Comparison of ENCODE assay signal across 9 mouse cellular contexts in genomic region chr8:110145538-110145937, GRCm38 (mm10). TPM values are rescaled to one million over a fixed set of nuclear protein-coding genes. Genes with fewer than 3 reads are reported as not detected.
DNase-seq lines count a peak whose midpoint lies in the region; TF ChIP-seq lines count a peak whose summit lies in the region.
"Had no signal": no experiment of that assay in that cellular context is flagged by ENCODE, and none has a peak within 500 bp of the region (broad histone marks: within the 10 kb centered on the region; RNA-seq: fewer than 3 reads in every experiment).

No protein-coding gene starts in this region.

- H3K9me3 ChIP-seq in heart, embryonic 10.5 days, result no peaks in the 10 kb centered on the region
- no peaks in the 10 kb centered on the region for H3K9me3 ChIP-seq in MEL (replicated peaks; ENCODE audit: insufficient read depth, low read length)

- no peak overlapping the region for H3K9ac ChIP-seq in heart, adult 2 months (ENCODE audit: low read depth, low read length)
- H3K9ac ChIP-seq in MEL (ENCODE audit: control insufficient read depth, low read depth, low read length, poor library complexity, severe bottlenecking), result no peak overlapping the region

- H3K36me3 ChIP-seq in heart, adult 2 months (ENCODE audit: control insufficient read depth, insufficient read depth, low read length), result no peaks in the 10 kb centered on the region
- no peaks in the 10 kb centered on the region for H3K36me3 ChIP-seq in heart, embryonic 10.5 days
- H3K36me3 ChIP-seq in MEL (ENCODE audit: control insufficient read depth in 1 of 2, insufficient read depth in 2 of 2, low read length in 2 of 2), result no peaks in the 10 kb centered on the region

- H3K4me1 ChIP-seq in heart, adult 2 months (ENCODE audit: control insufficient read depth, insufficient read depth, low read length), result no peaks in the 10 kb centered on the region
- peaks cover 7% of the 10 kb centered on the region; the same call in 1 of the 2 replicates for H3K4me1 ChIP-seq in heart, embryonic 10.5 days
- no peaks in the 10 kb centered on the region for H3K4me1 ChIP-seq in MEL (ENCODE audit: control insufficient read depth in 1 of 2, insufficient read depth in 2 of 2, low read length in 2 of 2)

- no peak for TF ChIP-seq POLR2A in heart, adult 2 months (IDR thresholded peaks at IDR 0.05; ENCODE audit: insufficient read depth, low read depth, low read length)
- no peak for TF ChIP-seq POLR2A in MEL (IDR thresholded peaks at IDR 0.05; ENCODE audit: control insufficient read depth in 1 of 2, insufficient read depth in 1 of 2, low read depth in 1 of 2, low read length in 2 of 2, poor library complexity in 1 of 2)

- TF ChIP-seq EP300 in heart, adult 2 months (IDR thresholded peaks at IDR 0.05; ENCODE audit: insufficient read depth, low read depth, low read length), result no peak
- TF ChIP-seq EP300 in MEL (IDR thresholded peaks at IDR 0.05; ENCODE audit: low read depth in 1 of 2, low read length in 2 of 2), result no peak

- TF ChIP-seq CTCF in heart, adult 2 months (IDR thresholded peaks at IDR 0.05), result peak; percentile 73
- TF ChIP-seq CTCF in MEL (IDR thresholded peaks at IDR 0.05 in 2 of 3, conservative IDR thresholded peaks at IDR 0.05 in 1 of 3; ENCODE audit: control insufficient read depth in 1 of 3, insufficient read depth in 1 of 3, low read depth in 2 of 3, low read length in 3 of 3, poor library complexity in 1 of 3, severe bottlenecking in 1 of 3), result peak; percentile 71 to 78 (median 75)

- WGBS in heart, adult 2 months, result 0% methylated on average over 4 of the region's 4 CpGs
- WGBS in heart, embryonic 10.5 days, result 1% methylated on average over 4 of the region's 4 CpGs

- H3K4me3 ChIP-seq in heart, adult 2 months, result no peak overlapping the region
- no peak overlapping the region for H3K4me3 ChIP-seq in heart, embryonic 10.5 days
- H3K4me3 ChIP-seq in MEL (ENCODE audit: control insufficient read depth in 1 of 2, insufficient read depth in 1 of 2, low read depth in 2 of 2, low read length in 2 of 2), result no peak overlapping the region

- no peaks in the 10 kb centered on the region for H3K79me2 ChIP-seq in heart, adult 2 months (replicated peaks; ENCODE audit: control insufficient read depth, insufficient read depth, low read length)
- no peaks in the 10 kb centered on the region for H3K79me2 ChIP-seq in MEL (ENCODE audit: control insufficient read depth, insufficient read depth, low read length, poor library complexity)

- intact Hi-C loops in heart, adult 2 months (cut with DNase I), result loop anchor here (1.0 to 5.0 kb wide), 2 partner anchors 333 to 457 kb away; no protein-coding TSS in a partner anchor

- peak; percentile 68 for TF ChIP-seq RAD21 in MEL (IDR thresholded peaks at IDR 0.05; ENCODE audit: low read depth, low read length)

- no peak overlapping the region for H3K27ac ChIP-seq in heart, adult 2 months
- H3K27ac ChIP-seq in heart, embryonic 10.5 days, result no peak overlapping the region
- H3K27ac ChIP-seq in MEL (ENCODE audit: control insufficient read depth, low read depth, low read length), result no peak overlapping the region

- DNase-seq in heart, adult 2 months, result peak; percentile 24 to 38
- DNase-seq in heart, embryonic 10.5 days (ENCODE audit: low spot score), result no peak
- DNase-seq in MEL (ENCODE audit: low read depth, low spot score), result peak; percentile 70
- peak; percentile 63 for DNase-seq in cerebellum, adult 8-10 months
- peak; percentile 10 to 26 for DNase-seq in frontal cortex, postnatal 25 days (ENCODE audit: low spot score in 2 of 2)
- peak; percentile 39 to 75 for DNase-seq in kidney, postnatal 36 days
- DNase-seq in lung, postnatal 36 days, result peak; percentile 60
- peak; percentile 8 to 14 for DNase-seq in right cerebral cortex, postnatal 36 days (ENCODE audit: low spot score in 2 of 2)

- no peaks in the 10 kb centered on the region for H3K27me3 ChIP-seq in heart, adult 2 months (ENCODE audit: control insufficient read depth, insufficient read depth, low read length)
- H3K27me3 ChIP-seq in heart, embryonic 10.5 days (ENCODE audit: insufficient read depth, poor library complexity, severe bottlenecking), result no peaks in the 10 kb centered on the region
- no peaks in the 10 kb centered on the region for H3K27me3 ChIP-seq in MEL (ENCODE audit: control insufficient read depth in 1 of 2, insufficient read depth in 2 of 2, low read length in 2 of 2)

TF ChIP-seq in MEL, 35 proteins besides CTCF, POLR2A, EP300 and RAD21:
- TF ChIP-seq BHLHE40 (IDR thresholded peaks at IDR 0.05; ENCODE audit: borderline replicate concordance, low read depth, low read length), result no peak
- no peak for TF ChIP-seq USF1 (IDR thresholded peaks at IDR 0.05; ENCODE audit: low read depth, low read length)
- no peak for TF ChIP-seq MXI1 (IDR thresholded peaks at IDR 0.05; ENCODE audit: low read depth, low read length)
- TF ChIP-seq JUND (IDR thresholded peaks at IDR 0.05; ENCODE audit: low read depth, low read length), result no peak
- no peak for TF ChIP-seq POLR2AphosphoS5 (IDR thresholded peaks at IDR 0.05; ENCODE audit: borderline replicate concordance, low read depth, low read length)
- no peak for TF ChIP-seq ZMIZ1 (IDR thresholded peaks at IDR 0.05; ENCODE audit: low read depth, low read length)
- TF ChIP-seq RCOR1 (IDR thresholded peaks at IDR 0.05; ENCODE audit: low read depth, low read length), result no peak
- TF ChIP-seq ELF1 (IDR thresholded peaks at IDR 0.05; ENCODE audit: low read depth, low read length), result no peak
- TF ChIP-seq ZC3H11A (IDR thresholded peaks at IDR 0.05; ENCODE audit: low read depth, low read length), result peak; percentile 30; the same call in 1 of the 2 replicates
- TF ChIP-seq POLR2AphosphoS2 (IDR thresholded peaks at IDR 0.05; ENCODE audit: low read length), result no peak
- TF ChIP-seq CHD2 (IDR thresholded peaks at IDR 0.05; ENCODE audit: low read length), result no peak
- no peak for TF ChIP-seq ZKSCAN1 (IDR thresholded peaks at IDR 0.05; ENCODE audit: low read depth, low read length)
- no peak for TF ChIP-seq MAZ (IDR thresholded peaks at IDR 0.05; ENCODE audit: low read depth, low read length)
- TF ChIP-seq SMC3 (IDR thresholded peaks at IDR 0.05; ENCODE audit: low read depth, low read length), result peak; percentile 73
- TF ChIP-seq TCF12 (IDR thresholded peaks at IDR 0.05; ENCODE audit: low read depth, low read length), result 0 out of 2 replicates have a peak, but pooled peaks have one; percentile 16
- no peak for TF ChIP-seq ZNF384 (IDR thresholded peaks at IDR 0.05; ENCODE audit: low read depth, low read length)
- TF ChIP-seq TBP (IDR thresholded peaks at IDR 0.05; ENCODE audit: low read depth, low read length), result no peak

RNA-seq across cellular contexts. Expression of gene Calb2, which starts 22.5 kb away (rescaled TPM):
- total RNA-seq in heart, adult 2 months (2021), result not detected
- not detected in 2 replicates for polyA plus RNA-seq in heart, adult 2 months (2012; rRNA removed)
- polyA plus RNA-seq in heart, embryonic 10.5 days (2016; fragmentation: Nextera tagmentation; extraction: Ambion mirVana), result 0.48 and 1.5 TPM in 2 replicates
- total RNA-seq in MEL (2012; rRNA removed), result 0.10 and 0.12 TPM in 2 replicates
- under 1 TPM in 1 of 2 experiments, not detected in 1; 0.82 TPM for polyA plus RNA-seq in MEL (2012; ENCODE audit: insufficient read depth in 1 of 2, insufficient read length in 2 of 2, low read depth in 1 of 2, low replicate concordance in 2 of 2, missing spikeins in 1 of 2)
- polyA plus RNA-seq: liver, embryonic 16.5 days had no signal

RNA-seq across cellular contexts. Expression of gene Gm17720, which starts 43.0 kb away (rescaled TPM):
- total RNA-seq in heart, adult 2 months (2021), result not detected
- polyA plus RNA-seq in heart, adult 2 months (2012; rRNA removed), result not detected in 2 replicates
- not detected in 2 replicates for polyA plus RNA-seq in heart, embryonic 10.5 days (2016; fragmentation: Nextera tagmentation; extraction: Ambion mirVana)
- not detected in 2 replicates for total RNA-seq in MEL (2012; rRNA removed)
- polyA plus RNA-seq in MEL (2012; ENCODE audit: insufficient read depth in 1 of 2, insufficient read length in 2 of 2, low read depth in 1 of 2, low replicate concordance in 2 of 2, missing spikeins in 1 of 2), result not detected
- polyA plus RNA-seq: liver, embryonic 16.5 days had no signal

RNA-seq across cellular contexts. Expression of gene Gm21964, which starts 44.5 kb away (rescaled TPM):
- total RNA-seq in heart, adult 2 months (2021), result not detected
- polyA plus RNA-seq in heart, adult 2 months (2012; rRNA removed), result not detected in 2 replicates
- not detected in 2 replicates for polyA plus RNA-seq in heart, embryonic 10.5 days (2016; fragmentation: Nextera tagmentation; extraction: Ambion mirVana)
- total RNA-seq in MEL (2012; rRNA removed), result not detected in 2 replicates
- not detected for polyA plus RNA-seq in MEL (2012; ENCODE audit: insufficient read depth in 1 of 2, insufficient read length in 2 of 2, low read depth in 1 of 2, low replicate concordance in 2 of 2, missing spikeins in 1 of 2)
- polyA plus RNA-seq: liver, embryonic 16.5 days had no signal
